ENCODE assay signal across 10 mouse cellular contexts in the genomic region with DNA sequence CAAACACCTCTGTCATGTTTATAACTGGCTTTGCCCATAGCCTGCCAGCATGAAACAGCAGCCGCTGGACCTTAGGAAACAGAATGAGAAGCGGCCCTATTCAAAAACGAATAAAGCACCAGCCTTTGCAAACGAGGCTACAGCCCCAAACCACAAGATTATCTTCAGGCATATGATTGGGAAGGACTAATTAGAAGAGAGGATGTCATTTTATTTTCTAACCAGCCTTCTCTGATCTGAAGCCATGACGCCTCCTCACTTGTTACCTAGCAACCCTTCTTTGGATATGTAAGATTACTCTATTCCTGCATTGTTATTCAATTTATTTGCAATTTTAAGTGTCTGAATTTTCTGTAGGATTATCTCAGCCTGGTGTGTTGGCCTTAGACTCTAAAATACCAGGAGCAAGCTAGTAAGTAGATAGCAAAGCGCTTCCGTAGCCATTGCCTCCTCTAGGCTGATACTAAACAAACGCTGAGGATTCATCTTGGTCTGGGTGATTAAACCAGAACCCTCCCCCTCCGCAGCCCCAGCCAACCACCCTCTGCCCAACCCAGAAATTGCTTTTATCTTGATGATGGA.
DNase-seq lines count a peak whose midpoint lies in the region; ATAC-seq and TF ChIP-seq lines count a peak whose summit lies in the region.
"Had no signal": no experiment of that assay in that cellular context is flagged by ENCODE, and none has a peak within 500 bp of the region (broad histone marks: within the 10 kb centered on the region; RNA-seq: fewer than 3 reads in every experiment).

No protein-coding gene starts in this region.

- 19% methylated on average over 9 of the region's 9 CpGs for WGBS in neural tube, embryonic 11.5 days
- WGBS in forebrain, embryonic 14.5 days: 6% methylated on average over 9 of the region's 9 CpGs

- DNase-seq in neural tube, embryonic 11.5 days (ENCODE audit: low spot score): no peak
- no peak for DNase-seq in neural tube, embryonic 10.5 days (ENCODE audit: extremely low spot score, low spot score)
- peak; percentile 80 for DNase-seq in forebrain, embryonic 14.5 days (ENCODE audit: low spot score)
- DNase-seq in layer of hippocampus, adult 2 months (ENCODE audit: low spot score in 2 of 2): peak; percentile 49 to 72
- DNase-seq in retina, embryonic 14.5 days (ENCODE audit: low spot score): peak; percentile 39
- DNase-seq in spleen, adult 18-20 months: no peak
- DNase-seq in natural killer cell, adult 2 months (ENCODE audit: low spot score in 2 of 2): no peak
- DNase-seq in heart, adult 8-10 months (ENCODE audit: low spot score): no peak
- DNase-seq: kidney, postnatal 36 days had no signal

- peak overlapping the region; percentile 19; the same call in 1 of the 2 replicates for H3K4me2 ChIP-seq in neural tube, embryonic 11.5 days (ENCODE audit: low read depth)
- peak overlapping the region; percentile 36 for H3K4me2 ChIP-seq in forebrain, embryonic 14.5 days (ENCODE audit: low read length)
- H3K4me2 ChIP-seq: lung, embryonic 15.5 days had no signal

- H3K4me3 ChIP-seq in neural tube, embryonic 11.5 days (ENCODE audit: low read depth, low read length): no peak overlapping the region
- no peak overlapping the region for H3K4me3 ChIP-seq in forebrain, embryonic 14.5 days (ENCODE audit: low read depth, low read length)
- peak overlapping the region; percentile 34 for H3K4me3 ChIP-seq in layer of hippocampus, adult 2 months
- H3K4me3 ChIP-seq: lung, embryonic 15.5 days had no signal

- peaks cover 23% of the 10 kb centered on the region; the same call in 1 of the 2 replicates for H3K4me1 ChIP-seq in neural tube, embryonic 11.5 days (ENCODE audit: control insufficient read depth, insufficient read depth, low read length)
- H3K4me1 ChIP-seq in forebrain, embryonic 14.5 days (ENCODE audit: control insufficient read depth, insufficient read depth, low read length): peaks cover 20% of the 10 kb centered on the region

- 0 out of 2 replicates have a peak overlapping the region, but pooled peaks have one; percentile 15 for H3K9ac ChIP-seq in neural tube, embryonic 11.5 days (ENCODE audit: low read length)
- H3K9ac ChIP-seq in forebrain, embryonic 14.5 days (ENCODE audit: low read length): 0 out of 2 replicates have a peak overlapping the region, but pooled peaks have one; percentile 0
- H3K9ac ChIP-seq: lung, embryonic 15.5 days had no signal

- H3K27me3 ChIP-seq in neural tube, embryonic 11.5 days (ENCODE audit: control insufficient read depth, insufficient read depth, low read length): no peaks in the 10 kb centered on the region
- H3K27me3 ChIP-seq in forebrain, embryonic 14.5 days (replicated peaks; ENCODE audit: control insufficient read depth, insufficient read depth, low read length): 0 out of 2 replicates have a peak, but pooled peaks cover 3% of the 10 kb centered on the region
- H3K27me3 ChIP-seq: lung, embryonic 15.5 days had no signal

- no peaks in the 10 kb centered on the region for H3K9me3 ChIP-seq in neural tube, embryonic 11.5 days (ENCODE audit: control insufficient read depth, low read length)
- H3K9me3 ChIP-seq in forebrain, embryonic 14.5 days (replicated peaks; ENCODE audit: control insufficient read depth, low read length): no peaks in the 10 kb centered on the region
- H3K9me3 ChIP-seq: lung, embryonic 15.5 days had no signal

- peak; percentile 67; the same call in 1 of the 2 replicates for ATAC-seq in neural tube, embryonic 11.5 days (ENCODE audit: insufficient read depth, low FRiP score, low TSS enrichment)
- peak; percentile 80 for ATAC-seq in forebrain, embryonic 14.5 days

- TF ChIP-seq CTCF in layer of hippocampus, adult 2 months (conservative IDR thresholded peaks at IDR 0.05): no peak

- H3K27ac ChIP-seq in neural tube, embryonic 11.5 days (ENCODE audit: low read depth, low read length): 0 out of 2 replicates have a peak overlapping the region, but pooled peaks have one; percentile 42
- peak overlapping the region; percentile 45 for H3K27ac ChIP-seq in forebrain, embryonic 14.5 days (ENCODE audit: low read depth, low read length)
- H3K27ac ChIP-seq in layer of hippocampus, adult 2 months: peak overlapping the region; percentile 92
- H3K27ac ChIP-seq: lung, embryonic 15.5 days had no signal

- no peaks in the 10 kb centered on the region for H3K36me3 ChIP-seq in neural tube, embryonic 11.5 days (ENCODE audit: control insufficient read depth, insufficient read depth, low read length)
- H3K36me3 ChIP-seq in forebrain, embryonic 14.5 days (ENCODE audit: control insufficient read depth, insufficient read depth, low read length): no peaks in the 10 kb centered on the region
- H3K36me3 ChIP-seq: lung, embryonic 15.5 days had no signal

Comparison
In these comparisons a context has a peak if more than half of its experiments do, and no peak if none do; other contexts are left out.
1. DNase-seq: peak in forebrain, embryonic 14.5 days (single experiment), layer of hippocampus, adult 2 months (2 of 2) and retina, embryonic 14.5 days (single experiment); none in neural tube, embryonic 11.5 days (single experiment), neural tube, embryonic 10.5 days (single experiment), spleen, adult 18-20 months (0 of 2), natural killer cell, adult 2 months (0 of 2) and heart, adult 8-10 months (single experiment).
2. H3K27ac ChIP-seq: peak in every context shown above with its lines; median percentile 92 in layer of hippocampus, adult 2 months; 45 in forebrain, embryonic 14.5 days; 42 in neural tube, embryonic 11.5 days.